Mouse (Mus musculus) kidney, adult 2 months (tissue): Measurements from ENCODE around the gene Txnl4b. TPM values are rescaled to one million over a fixed set of nuclear protein-coding genes. Genes with fewer than 3 reads are reported as not detected.

Experiments
- DNase-seq: peaks from one replicate; pipeline ENCODE4 v3.0.0; 2021
- H3K27ac ChIP-seq: fragments of 200-500 bp; 2 replicates; pipeline ENCODE4 v1.5.1; 2012; ENCODE audit warnings: low read depth, low read length, control low read depth, inconsistent platforms; ENCODE audit not compliant: insufficient read depth
- H3K27me3 ChIP-seq: fragments of 200-500 bp; replicated peaks from 2 replicates; pipeline ENCODE4 v1.6.1; 2012; ENCODE audit warnings: mild to moderate bottlenecking, moderate library complexity, low read length, inconsistent platforms; ENCODE audit not compliant: control insufficient read depth, insufficient read depth
- H3K36me3 ChIP-seq: fragments of 200-500 bp; 2 replicates; pipeline ENCODE4 v1.6.1; 2012; ENCODE audit warnings: mild to moderate bottlenecking, moderate library complexity, low read length, inconsistent platforms; ENCODE audit not compliant: control insufficient read depth, insufficient read depth
- H3K4me1 ChIP-seq: fragments of 200-500 bp; 2 replicates; pipeline ENCODE4 v1.6.1; 2011; ENCODE audit warnings: low read length; ENCODE audit not compliant: control insufficient read depth, insufficient read depth
- H3K4me3 ChIP-seq: fragments of 200-500 bp; 2 replicates; pipeline ENCODE4 v1.5.1; 2011; ENCODE audit warnings: mild to moderate bottlenecking, low read depth, low read length, control low read depth; ENCODE audit not compliant: insufficient read depth
- CTCF ChIP-seq: fragments of 200-500 bp; conservative IDR thresholded peaks from 2 replicates; pipeline ENCODE4 v1.5.1; 2011; ENCODE audit warnings: low read depth, mild to moderate bottlenecking, control low read depth, low read length, moderate library complexity, mixed read lengths; ENCODE audit not compliant: insufficient read depth, insufficient read length
- POLR2A ChIP-seq: fragments of 200-500 bp; IDR thresholded peaks from one replicate; pipeline ENCODE4 v1.6.1; 2011; ENCODE audit warnings: low read depth, low read length, control low read depth
- WGBS: fragments of 180-500 bp; shearing (Covaris S2); methylation state at CpG from one replicate; pipeline ENCODE4 v1.1.7; 2018; 5-methylcytosine and 5-hydroxymethylcytosine counted together
- polyA plus RNA-seq: library from polyadenylated mRNA; depleted of rRNA; stranded (reverse); fragments of >200 nt; gene quantifications from 2 replicates; pipeline ENCODE4 v1.2.3, GENCODE M21; 2012

Gene Txnl4b
- polyA plus RNA-seq, 1 experiment, result 8.5 TPM

DNA sequence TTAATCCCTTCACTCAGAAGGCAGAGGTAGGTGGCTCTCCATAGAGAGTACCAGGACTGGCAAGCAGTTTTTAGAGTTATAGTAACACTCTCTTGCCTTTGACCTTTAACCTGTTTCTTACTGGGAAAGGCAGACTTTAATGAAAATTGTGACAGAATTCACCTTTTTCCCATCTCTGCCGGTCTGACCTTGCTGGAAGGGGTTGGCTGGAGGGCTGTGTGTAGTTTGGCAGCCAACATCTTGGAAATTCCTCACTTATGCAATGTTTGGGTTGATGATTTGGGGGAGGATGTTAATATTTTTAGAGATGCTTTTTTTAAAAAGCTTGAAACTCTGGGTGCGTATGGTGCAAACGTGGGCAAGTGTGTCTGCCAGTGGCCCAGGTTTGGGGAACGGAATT, 18.6 kb downstream of the Txnl4b start:
- no peak overlapping the region for H3K4me3 ChIP-seq
- 0 out of 2 replicates have a peak, but pooled peaks cover 2% of the 10 kb centered on the region for H3K4me1 ChIP-seq
- TF ChIP-seq CTCF, result no peak
- TF ChIP-seq POLR2A, result no peak
- no peaks in the 10 kb centered on the region for H3K36me3 ChIP-seq
- H3K27ac ChIP-seq, result no peak overlapping the region
- no peak for DNase-seq
- WGBS, result 82% methylated on average over 4 of the region's 4 CpGs
- H3K27me3 ChIP-seq, result no peaks in the 10 kb centered on the region

DNA sequence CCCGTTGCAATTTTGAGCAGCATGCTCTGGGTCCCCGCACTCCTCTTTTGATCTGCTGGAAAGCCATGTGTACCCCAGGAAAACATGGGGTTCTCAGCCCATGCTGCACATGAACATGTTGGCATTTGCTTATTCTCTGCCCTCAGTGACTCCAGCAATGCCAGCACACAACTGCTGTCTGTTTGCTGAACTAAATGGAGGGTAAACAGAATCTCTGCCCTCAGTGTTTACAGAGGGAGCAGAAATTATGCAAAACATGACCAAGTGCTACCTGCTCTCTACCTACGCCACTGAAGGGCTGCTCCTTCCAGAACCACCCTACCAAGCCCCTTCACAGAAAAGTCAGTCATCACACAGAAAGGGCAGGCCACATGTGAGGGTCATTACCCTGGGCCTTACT, 19.1 kb downstream of the Txnl4b start:
- Histone ChIP-seq H3K36me3 (no peaks in the 10 kb centered on the region), H3K4me1 (0 out of 2 replicates have a peak, but pooled peaks cover 2% of the 10 kb centered on the region), H3K4me3 (no peak overlapping the region), H3K27ac (no peak overlapping the region), H3K27me3 (no peaks in the 10 kb centered on the region)
- DNase-seq, result no peak
- TF ChIP-seq POLR2A (no peak), CTCF (no peak)
- WGBS, result 87% methylated on average over 3 of the region's 3 CpGs

DNA sequence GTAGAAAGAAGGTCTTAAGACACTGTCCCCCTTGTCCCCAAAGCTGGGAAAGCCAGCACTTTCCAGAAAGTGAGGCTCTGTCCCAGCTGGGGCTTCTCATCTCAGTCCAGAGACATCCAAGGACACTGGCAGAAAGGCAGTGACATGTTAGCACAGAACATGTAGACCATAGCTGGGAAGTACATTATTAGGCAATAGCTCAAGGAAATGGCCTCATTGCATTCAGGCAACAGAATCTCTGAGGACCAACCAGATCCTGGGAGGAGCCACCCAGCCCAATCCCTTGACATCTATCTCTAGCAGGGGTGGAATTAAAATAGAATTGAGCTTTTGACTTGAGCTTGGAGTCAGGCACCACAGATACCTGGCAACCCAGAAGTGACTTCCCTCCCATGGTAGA, 20.0 kb downstream of the Txnl4b start:
- no peak overlapping the region for H3K27ac ChIP-seq
- H3K27me3 ChIP-seq, result no peaks in the 10 kb centered on the region
- TF ChIP-seq CTCF, result no peak
- no peak for TF ChIP-seq POLR2A
- 0 out of 2 replicates have a peak, but pooled peaks cover 2% of the 10 kb centered on the region for H3K4me1 ChIP-seq
- no peaks in the 10 kb centered on the region for H3K36me3 ChIP-seq
- no peak for DNase-seq
- no peak overlapping the region for H3K4me3 ChIP-seq

DNA sequence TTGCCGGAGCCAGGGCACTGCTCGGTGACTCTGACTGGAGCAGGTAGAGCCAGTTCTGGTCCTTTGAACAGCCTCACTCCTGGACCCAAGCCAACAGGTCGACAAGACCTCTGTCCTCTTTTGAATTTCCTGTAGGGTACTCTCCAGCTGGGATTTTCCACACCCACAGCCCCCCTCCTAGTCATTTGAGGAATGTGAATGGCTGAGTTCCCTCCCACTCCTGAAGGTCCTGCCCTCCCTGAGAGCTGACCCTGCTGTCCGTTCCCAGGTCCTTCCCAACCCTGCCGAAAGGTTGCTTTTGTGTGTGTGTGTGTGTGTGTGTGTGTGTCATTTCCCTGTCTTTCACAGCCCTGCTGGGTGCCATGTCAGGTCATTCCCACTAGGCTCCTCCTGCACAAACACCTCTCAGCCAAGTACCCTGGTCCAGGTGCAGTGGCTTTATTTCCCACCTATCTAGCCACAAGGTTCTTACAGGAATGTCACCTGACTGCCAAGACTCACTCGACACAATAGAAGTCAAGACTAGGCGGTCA, 21.3 kb downstream of the Txnl4b start:
- Histone ChIP-seq H3K4me3 (no peak overlapping the region), H3K27me3 (no peaks in the 10 kb centered on the region), H3K27ac (peak overlapping the region; percentile 61; the same call in 1 of the 2 replicates), H3K36me3 (no peaks in the 10 kb centered on the region), H3K4me1 (0 out of 2 replicates have a peak, but pooled peaks cover 2% of the 10 kb centered on the region)
- no peak for TF ChIP-seq CTCF
- TF ChIP-seq POLR2A, result no peak
- WGBS, result 17% methylated on average over 7 of the region's 7 CpGs
- peak; percentile 77 for DNase-seq

DNA sequence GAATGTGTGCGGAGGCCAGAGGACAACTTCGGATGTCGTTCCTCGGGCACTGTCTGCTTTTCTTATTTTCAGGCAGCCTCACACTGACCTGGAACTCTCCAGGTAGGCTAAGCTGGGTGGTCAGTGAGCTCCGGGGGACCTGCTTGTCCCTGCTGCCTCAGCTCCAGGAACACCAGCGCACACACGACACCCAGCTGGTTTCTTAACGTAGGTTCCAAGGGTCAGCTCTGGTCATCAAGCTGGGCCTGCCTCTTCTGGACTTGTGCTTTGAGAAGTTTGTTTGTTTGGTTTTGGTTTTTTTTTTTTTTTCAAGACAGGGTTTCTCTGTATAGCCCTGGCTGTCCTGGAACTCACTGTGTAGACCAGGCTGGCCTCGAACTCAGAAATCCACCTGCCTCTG, 25.2 kb downstream of the Txnl4b start:
- Histone ChIP-seq H3K36me3 (peaks cover 3% of the 10 kb centered on the region; the same call in 1 of the 2 replicates), H3K4me3 (no peak overlapping the region), H3K4me1 (0 out of 2 replicates have a peak, but pooled peaks cover 2% of the 10 kb centered on the region), H3K27ac (no peak overlapping the region), H3K27me3 (no peaks in the 10 kb centered on the region)
- no peak for DNase-seq
- TF ChIP-seq POLR2A (no peak), CTCF (no peak)
- WGBS, result 86% methylated on average over 9 of the region's 9 CpGs

DNA sequence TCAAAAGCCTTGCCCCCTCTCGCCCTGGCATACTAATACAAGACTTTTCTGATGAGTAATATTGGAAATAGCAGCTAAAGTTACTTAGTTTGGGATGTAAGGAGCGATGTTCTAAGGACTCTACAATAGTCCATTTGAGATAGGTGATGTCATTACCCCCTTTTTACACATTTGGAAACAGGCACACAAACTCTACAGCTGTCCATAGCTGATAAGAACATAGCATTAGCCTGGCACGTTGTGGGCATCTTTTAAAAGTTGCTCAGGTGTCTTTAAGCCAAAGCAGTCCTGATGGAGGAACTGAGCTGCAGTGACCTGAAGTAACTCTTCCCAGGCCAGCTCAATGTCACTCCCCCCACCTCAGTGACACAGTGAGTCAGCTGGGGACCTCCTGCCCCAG, 25.7 kb downstream of the Txnl4b start:
- no peak overlapping the region for H3K4me3 ChIP-seq
- TF ChIP-seq POLR2A (no peak), CTCF (no peak)
- no peak overlapping the region for H3K27ac ChIP-seq
- H3K36me3 ChIP-seq, result peaks cover 3% of the 10 kb centered on the region; the same call in 1 of the 2 replicates
- no peak for DNase-seq
- H3K4me1 ChIP-seq, result 0 out of 2 replicates have a peak, but pooled peaks cover 2% of the 10 kb centered on the region
- WGBS, result 92% methylated on average over 3 of the region's 3 CpGs
- no peaks in the 10 kb centered on the region for H3K27me3 ChIP-seq

DNA sequence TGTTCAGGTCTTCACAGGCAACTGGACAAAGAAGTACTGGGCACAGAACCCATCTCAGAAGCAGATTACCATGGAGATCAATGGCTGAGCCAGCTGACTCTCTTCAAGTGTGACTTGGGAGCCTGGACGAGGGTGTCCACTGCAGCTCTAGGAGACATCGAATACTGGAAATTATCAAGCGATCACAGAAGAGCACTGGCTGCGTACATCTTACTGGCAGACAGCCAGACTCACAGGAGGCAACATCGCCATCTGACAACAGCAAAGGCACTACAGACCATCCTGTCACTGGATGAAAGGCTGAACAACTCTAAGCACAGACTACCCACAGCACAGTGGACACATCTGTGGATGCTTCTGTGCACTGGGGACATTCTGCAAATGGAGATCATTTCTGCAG, 26.5 kb downstream of the Txnl4b start:
- no peak overlapping the region for H3K4me3 ChIP-seq
- TF ChIP-seq CTCF (no peak), POLR2A (no peak)
- DNase-seq, result no peak
- 0 out of 2 replicates have a peak, but pooled peaks cover 1% of the 10 kb centered on the region for H3K4me1 ChIP-seq
- no peak overlapping the region for H3K27ac ChIP-seq
- peaks cover 3% of the 10 kb centered on the region; the same call in 1 of the 2 replicates for H3K36me3 ChIP-seq
- WGBS, result 92% methylated on average over 5 of the region's 5 CpGs
- H3K27me3 ChIP-seq, result no peaks in the 10 kb centered on the region
